Mouse (Mus musculus): ENCODE data around the gene Tmem145. TPM values are rescaled to one million over a fixed set of nuclear protein-coding genes. Genes with fewer than 3 reads are reported as not detected.
A peak's percentile ranks its signal among the peaks of the same experiment; 100 is the strongest.
"Not testable (repeated sequence)": the region's sequence is repeated elsewhere in the genome, so short reads cannot be mapped to it uniquely, and the experiment has no call there.

Tmem145 gene
- total and polyA plus RNA-seq, 3 experiments = not detected

DNA sequence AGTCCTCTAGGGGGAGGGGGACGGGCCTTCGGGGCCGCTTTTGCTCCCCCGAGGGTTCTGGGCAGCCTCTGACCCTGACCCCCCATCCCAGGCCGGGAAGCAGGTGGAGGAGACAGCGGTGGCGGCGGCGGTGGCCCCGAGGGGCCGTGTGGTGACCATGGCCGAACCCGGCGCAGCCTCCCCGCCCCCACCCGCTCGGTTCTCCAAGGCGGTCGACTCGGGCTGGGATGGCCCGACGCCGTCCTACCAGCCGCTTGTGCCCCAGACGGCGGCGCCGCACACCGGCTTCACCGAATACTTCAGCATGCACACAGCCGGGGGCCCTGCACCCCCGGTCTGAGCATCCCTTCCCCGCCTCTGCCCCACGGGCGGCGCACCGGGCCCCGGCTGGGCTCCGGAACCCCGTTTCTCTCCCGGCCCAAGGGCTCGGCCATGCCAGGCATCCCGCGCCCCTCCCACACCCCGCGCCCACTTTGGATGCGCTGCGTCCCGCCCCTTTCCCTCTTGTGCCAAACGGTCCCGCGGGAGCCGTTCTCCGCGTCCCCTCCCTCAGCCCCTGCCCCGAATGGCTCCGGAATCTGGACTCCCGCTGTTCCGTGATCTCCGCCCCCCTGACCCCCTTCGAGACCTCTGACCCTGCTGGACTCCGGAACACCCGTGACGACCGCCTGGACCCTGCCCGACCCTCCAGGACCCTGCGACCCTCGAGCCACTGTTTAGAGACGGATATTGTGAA, 9.6 kb downstream of the Tmem145 start:
- no peak for TF ChIP-seq TAL1 (conservative IDR thresholded peaks at IDR 0.05; ENCODE audit: low read depth, low read length)
- no peak for TF ChIP-seq CTCF (IDR thresholded peaks at IDR 0.05; ENCODE audit: low read depth, low read length)
- TF ChIP-seq GATA2 (IDR thresholded peaks at IDR 0.05; ENCODE audit: borderline replicate concordance, low read depth, low read length) = no peak
- no peak for TF ChIP-seq GATA1 (IDR thresholded peaks at IDR 0.05; ENCODE audit: borderline replicate concordance, low read length)
- TF ChIP-seq POLR2AphosphoS5 (IDR thresholded peaks at IDR 0.05; ENCODE audit: insufficient replicate concordance, low read depth, low read length) = no peak
- Histone ChIP-seq H3K27me3 (ENCODE audit: insufficient read depth, low read length) (peaks cover 45% of the 10 kb centered on the region), H3K4me1 (ENCODE audit: insufficient read depth, low read depth, low read length) (peaks cover 31% of the 10 kb centered on the region), H3K9me3 (replicated peaks) (no peaks in the 10 kb centered on the region), H3K36me3 (replicated peaks) (peaks cover 13% of the 10 kb centered on the region), H3K4me3 (ENCODE audit: low read depth, low read length) (peak overlapping the region; percentile 53; the same call in 1 of the 2 replicates)
- ATAC-seq (ENCODE audit: extremely low read depth, insufficient number of reproducible peaks, low FRiP score, poor library complexity, severe bottlenecking) (no peak), DNase-seq (ENCODE audit: low spot score) (no peak)

DNA sequence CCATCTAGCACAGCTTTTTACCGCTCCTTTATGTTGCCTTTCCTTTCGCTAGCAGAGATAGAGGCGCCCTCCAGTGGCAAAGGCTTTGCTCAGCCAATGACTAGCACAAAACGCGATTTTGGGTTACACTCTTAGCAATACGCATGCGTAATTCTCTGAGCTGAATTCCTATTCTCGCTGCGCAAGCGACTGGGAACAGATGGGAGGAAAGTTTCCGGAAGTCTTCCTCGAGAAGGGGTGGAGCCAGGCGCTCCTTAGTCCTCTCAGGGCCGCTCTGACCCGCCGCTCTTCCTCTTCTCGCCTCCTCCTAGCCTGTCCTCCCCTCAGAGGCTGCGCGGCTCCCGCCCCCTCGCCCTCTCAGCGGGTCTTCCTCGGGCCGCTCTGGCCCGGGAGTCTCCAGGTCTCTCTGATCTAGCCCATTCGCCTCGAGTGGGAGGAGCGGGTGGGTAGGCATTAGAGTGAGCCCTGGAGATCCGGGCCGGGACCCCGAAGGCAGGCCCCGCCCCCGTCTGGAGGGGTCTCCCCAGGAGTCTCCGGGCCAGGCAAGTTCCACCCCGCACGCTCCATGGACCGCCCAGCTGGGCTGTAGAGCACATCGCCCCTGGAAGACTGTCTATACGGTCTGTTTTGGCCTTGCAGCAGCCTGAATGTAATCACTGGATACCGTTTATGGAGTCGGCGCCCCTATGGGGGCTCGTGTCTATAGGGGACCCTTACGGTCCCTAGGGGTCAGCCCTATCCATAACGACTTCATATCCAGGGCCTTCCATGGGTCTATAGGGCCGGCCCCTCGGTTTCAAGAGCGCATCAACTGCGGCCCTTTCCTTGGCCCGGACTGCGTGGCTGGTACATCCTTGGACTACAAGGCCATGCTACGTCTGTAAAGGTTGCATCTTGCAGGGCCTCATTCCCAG, 10.9 kb downstream of the Tmem145 start, which contains the start of gene Megf8:
TSS of gene Megf8 (plus strand) at position 633 of the 914 bp plus-strand sequence.
- DNase-seq (ENCODE audit: low spot score) (peak; percentile 93), ATAC-seq (ENCODE audit: extremely low read depth, insufficient number of reproducible peaks, low FRiP score, poor library complexity, severe bottlenecking) (peak; percentile 93)
- Histone ChIP-seq H3K4me1 (ENCODE audit: insufficient read depth, low read depth, low read length) (peaks cover 31% of the 10 kb centered on the region), H3K27me3 (ENCODE audit: insufficient read depth, low read length) (peaks cover 35% of the 10 kb centered on the region), H3K36me3 (replicated peaks) (peaks cover 16% of the 10 kb centered on the region), H3K9me3 (replicated peaks) (no peaks in the 10 kb centered on the region), H3K4me3 (ENCODE audit: low read depth, low read length) (peak within 1 kb of the TSS; percentile 73)
- TF ChIP-seq CTCF (IDR thresholded peaks at IDR 0.05; ENCODE audit: low read depth, low read length) (peak; percentile 63; the same call in 1 of the 2 replicates), GATA2 (IDR thresholded peaks at IDR 0.05; ENCODE audit: borderline replicate concordance, low read depth, low read length) (no peak)

DNA sequence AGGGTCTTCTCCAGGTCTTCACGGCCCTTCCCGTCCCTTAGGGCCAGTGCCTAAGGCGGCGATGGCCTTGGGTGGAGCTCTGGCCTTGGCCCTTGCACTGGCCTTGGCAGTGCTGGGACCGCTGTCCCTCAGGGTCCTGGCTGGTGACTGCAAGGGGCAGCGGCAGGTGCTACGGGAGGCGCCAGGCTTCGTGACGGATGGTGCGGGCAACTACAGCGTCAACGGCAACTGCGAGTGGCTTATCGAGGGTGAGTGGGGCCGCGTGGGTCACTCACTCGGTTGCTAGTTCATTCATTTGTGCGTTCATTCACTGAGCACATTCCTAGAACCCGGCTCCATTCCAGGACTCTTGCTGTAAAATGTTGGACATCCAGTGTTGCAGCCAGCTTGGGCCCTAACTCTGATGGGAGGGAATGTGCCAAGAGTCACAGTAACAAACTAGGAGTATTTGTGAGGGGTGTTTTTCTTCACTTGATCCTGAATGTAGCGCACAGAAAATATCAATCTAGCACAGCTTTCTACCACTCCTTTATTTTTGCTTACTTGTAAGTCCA, 11.6 kb downstream of the Tmem145 start:
- Histone ChIP-seq H3K36me3 (replicated peaks) (peaks cover 18% of the 10 kb centered on the region), H3K4me1 (ENCODE audit: insufficient read depth, low read depth, low read length) (peaks cover 33% of the 10 kb centered on the region), H3K27me3 (ENCODE audit: insufficient read depth, low read length) (peaks cover 32% of the 10 kb centered on the region), H3K9me3 (replicated peaks) (no peaks in the 10 kb centered on the region), H3K4me3 (ENCODE audit: low read depth, low read length) (peak overlapping the region; percentile 73)
- peak; percentile 33 for DNase-seq (ENCODE audit: low spot score)
- no peak for ATAC-seq (ENCODE audit: extremely low read depth, insufficient number of reproducible peaks, low FRiP score, poor library complexity, severe bottlenecking)
- TF ChIP-seq GATA2 (IDR thresholded peaks at IDR 0.05; ENCODE audit: borderline replicate concordance, low read depth, low read length) (no peak), TAL1 (conservative IDR thresholded peaks at IDR 0.05; ENCODE audit: low read depth, low read length) (no peak), GATA1 (IDR thresholded peaks at IDR 0.05; ENCODE audit: borderline replicate concordance, low read length) (no peak), CTCF (IDR thresholded peaks at IDR 0.05; ENCODE audit: low read depth, low read length) (no peak), POLR2AphosphoS5 (IDR thresholded peaks at IDR 0.05; ENCODE audit: insufficient replicate concordance, low read depth, low read length) (no peak)

DNA sequence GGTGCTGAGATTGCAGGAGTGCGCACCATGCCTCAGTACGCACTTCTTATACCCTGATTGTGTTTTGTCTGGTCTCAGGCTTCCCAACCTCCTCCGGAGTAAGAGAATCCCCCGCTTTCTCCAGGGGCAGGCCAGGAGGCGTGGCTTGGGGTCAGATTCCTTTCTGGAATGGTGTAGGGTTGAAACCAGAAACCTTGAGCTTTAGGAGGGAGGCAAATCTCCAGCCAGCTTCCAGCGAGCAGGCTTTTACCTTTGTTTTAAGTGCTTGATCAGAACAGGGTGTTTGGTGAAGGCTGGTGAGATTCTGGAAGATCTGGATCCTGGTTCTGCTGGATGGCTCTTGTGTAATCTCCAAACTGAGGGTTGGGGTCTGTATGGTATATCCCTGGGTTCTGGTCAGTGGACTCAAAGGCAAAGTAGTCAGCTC, 16.2 kb downstream of the Tmem145 start:
- Histone ChIP-seq H3K4me1 (ENCODE audit: insufficient read depth, low read depth, low read length) (peaks cover 17% of the 10 kb centered on the region), H3K4me3 (ENCODE audit: low read depth, low read length) (no peak overlapping the region), H3K36me3 (replicated peaks) (peaks cover 41% of the 10 kb centered on the region), H3K9me3 (replicated peaks) (no peaks in the 10 kb centered on the region), H3K27me3 (ENCODE audit: insufficient read depth, low read length) (no peaks in the 10 kb centered on the region)
- no peak for ATAC-seq (ENCODE audit: extremely low read depth, insufficient number of reproducible peaks, low FRiP score, poor library complexity, severe bottlenecking)
- TF ChIP-seq GATA2 (IDR thresholded peaks at IDR 0.05; ENCODE audit: borderline replicate concordance, low read depth, low read length) (no peak), GATA1 (IDR thresholded peaks at IDR 0.05; ENCODE audit: borderline replicate concordance, low read length) (no peak), TAL1 (conservative IDR thresholded peaks at IDR 0.05; ENCODE audit: low read depth, low read length) (no peak), POLR2AphosphoS5 (IDR thresholded peaks at IDR 0.05; ENCODE audit: insufficient replicate concordance, low read depth, low read length) (no peak), CTCF (IDR thresholded peaks at IDR 0.05; ENCODE audit: low read depth, low read length) (no peak)
- DNase-seq (ENCODE audit: low spot score) = no peak

DNA sequence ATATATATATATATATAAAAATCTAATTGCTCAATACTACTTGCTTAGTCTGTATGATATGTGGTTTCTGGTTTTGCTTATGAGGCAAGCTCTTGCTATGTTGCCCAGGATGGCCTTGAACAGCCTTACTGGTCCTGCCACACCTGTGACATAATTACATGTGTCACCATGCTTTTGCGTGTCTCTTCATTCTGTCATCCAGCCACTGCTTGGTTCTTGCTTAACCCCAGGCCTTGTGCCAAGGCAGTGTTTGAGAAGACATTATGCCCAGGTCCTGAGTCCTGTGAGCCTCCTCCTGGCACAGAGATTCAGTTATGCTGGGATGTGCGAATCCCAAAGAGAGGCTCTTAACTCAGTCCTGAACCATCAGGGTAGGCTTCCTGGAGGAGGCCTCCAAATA, 17.3 kb downstream of the Tmem145 start:
- TF ChIP-seq GATA1 (IDR thresholded peaks at IDR 0.05; ENCODE audit: borderline replicate concordance, low read length) (no peak), CTCF (IDR thresholded peaks at IDR 0.05; ENCODE audit: low read depth, low read length) (no peak), TAL1 (conservative IDR thresholded peaks at IDR 0.05; ENCODE audit: low read depth, low read length) (no peak), POLR2AphosphoS5 (IDR thresholded peaks at IDR 0.05; ENCODE audit: insufficient replicate concordance, low read depth, low read length) (no peak), GATA2 (IDR thresholded peaks at IDR 0.05; ENCODE audit: borderline replicate concordance, low read depth, low read length) (no peak)
- H3K36me3 ChIP-seq (replicated peaks) = peaks cover 52% of the 10 kb centered on the region
- H3K27me3 ChIP-seq (ENCODE audit: insufficient read depth, low read length) = no peaks in the 10 kb centered on the region
- ATAC-seq (ENCODE audit: extremely low read depth, insufficient number of reproducible peaks, low FRiP score, poor library complexity, severe bottlenecking) (no peak), DNase-seq (ENCODE audit: low spot score) (no peak)
- no peak overlapping the region for H3K4me3 ChIP-seq (ENCODE audit: low read depth, low read length)
- H3K9me3 ChIP-seq (replicated peaks) = no peaks in the 10 kb centered on the region
- peaks cover 10% of the 10 kb centered on the region for H3K4me1 ChIP-seq (ENCODE audit: insufficient read depth, low read depth, low read length)

DNA sequence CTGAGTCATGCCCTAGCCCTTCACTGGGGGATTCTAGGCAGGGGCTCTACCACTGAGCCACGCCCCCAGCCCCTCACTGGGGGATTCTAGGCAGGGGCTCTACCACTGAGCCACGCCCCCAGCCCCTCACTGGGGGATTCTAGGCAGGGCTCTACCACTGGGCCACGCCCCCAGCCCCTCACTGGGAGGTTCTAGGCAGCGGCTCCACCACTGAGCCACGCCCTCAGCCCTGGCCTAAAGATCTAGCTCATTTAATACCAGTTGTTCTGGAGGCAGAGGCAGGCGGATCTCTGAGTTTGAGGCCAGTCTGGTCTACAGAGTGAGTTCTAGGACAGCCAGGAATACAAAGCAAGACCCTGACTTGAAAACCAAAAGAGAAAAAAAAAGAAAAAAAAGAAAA, 19.5 kb downstream of the Tmem145 start:
- ATAC-seq (ENCODE audit: extremely low read depth, insufficient number of reproducible peaks, low FRiP score, poor library complexity, severe bottlenecking); H3K4me3 ChIP-seq (ENCODE audit: low read depth, low read length); DNase-seq (ENCODE audit: low spot score); H3K27me3 ChIP-seq (ENCODE audit: insufficient read depth, low read length); H3K4me1 ChIP-seq (ENCODE audit: insufficient read depth, low read depth, low read length); H3K9me3 ChIP-seq (replicated peaks): not testable (repeated sequence)
- H3K36me3 ChIP-seq (replicated peaks) = peaks cover 61% of the 10 kb centered on the region

Data from G1E (cell line).